Mouse (Mus musculus): ENCODE data around the gene Rpl6. TPM values are rescaled to one million over a fixed set of nuclear protein-coding genes. Genes with fewer than 3 reads are reported as not detected.

Rpl6 gene
- polyA plus RNA-seq, 1 experiment from 2014 or later = 590 TPM

DNA sequence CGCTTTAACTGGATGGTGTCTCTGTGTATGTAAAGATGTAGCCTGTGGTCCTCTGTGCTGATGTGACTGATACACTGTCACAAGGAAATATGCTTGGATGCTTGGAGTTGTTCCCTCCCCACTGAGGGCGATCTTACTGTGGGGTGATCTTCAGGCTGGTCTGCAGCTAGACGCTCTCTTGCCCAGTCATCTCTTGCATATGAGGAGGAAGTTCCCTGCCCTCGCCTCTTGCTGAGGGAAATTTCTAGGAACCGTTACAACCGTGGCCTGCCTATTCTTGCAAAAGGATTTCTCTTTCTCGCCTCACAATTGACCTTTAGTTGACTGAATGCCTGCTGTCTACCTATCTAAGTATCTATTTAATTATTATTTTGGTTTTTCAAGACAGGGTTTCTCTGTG lies 50.7 kb downstream of the Rpl6 start:
- Histone ChIP-seq H3K4me1 (replicated peaks; ENCODE audit: control insufficient read depth, insufficient read depth, low read length) (no peaks in the 10 kb centered on the region), H3K9ac (ENCODE audit: low read length) (no peak overlapping the region), H3K36me3 (ENCODE audit: control insufficient read depth, insufficient read depth, low read length) (peaks cover 5% of the 10 kb centered on the region; the same call in 1 of the 2 replicates), H3K27me3 (ENCODE audit: control insufficient read depth, insufficient read depth, low read depth, low read length) (no peaks in the 10 kb centered on the region), H3K27ac (ENCODE audit: low read length) (no peak overlapping the region), H3K4me3 (ENCODE audit: low read length) (no peak overlapping the region), H3K4me2 (ENCODE audit: low read depth, low read length) (no peak overlapping the region), H3K9me3 (ENCODE audit: control insufficient read depth, low read length) (no peaks in the 10 kb centered on the region)
- no peak for ATAC-seq (ENCODE audit: low read depth)
- WGBS = 85% methylated on average over 7 of the region's 7 CpGs

Other genes starting within 250 kb of the Rpl6 start
- 0.06 and 0.10 TPM in 2 replicates for gene Rph3a, start 194.4 kb upstream of the Rpl6 start, polyA plus RNA-seq (2015; fragmentation: Nextera tagmentation; extraction: Ambion mirVana)
- gene Ptpn11, start 13.1 kb upstream of the Rpl6 start, polyA plus RNA-seq (2015; fragmentation: Nextera tagmentation; extraction: Ambion mirVana) = 17.3 and 18.0 TPM in 2 replicates
- gene Hectd4, start 15.7 kb downstream of the Rpl6 start, polyA plus RNA-seq (2015; fragmentation: Nextera tagmentation; extraction: Ambion mirVana) = 2.7 and 3.8 TPM in 2 replicates
- gene Trafd1, start 181.2 kb downstream of the Rpl6 start, polyA plus RNA-seq (2015; fragmentation: Nextera tagmentation; extraction: Ambion mirVana) = 85.9 and 90.7 TPM in 2 replicates
- gene Naa25, start 193.5 kb downstream of the Rpl6 start, polyA plus RNA-seq (2015; fragmentation: Nextera tagmentation; extraction: Ambion mirVana) = 35.1 and 35.9 TPM in 2 replicates
- 3.0 and 4.5 TPM in 2 replicates for gene Tmem116, start 247.4 kb downstream of the Rpl6 start, polyA plus RNA-seq (2015; fragmentation: Nextera tagmentation; extraction: Ambion mirVana)
- gene Erp29, start 248.0 kb downstream of the Rpl6 start, polyA plus RNA-seq (2015; fragmentation: Nextera tagmentation; extraction: Ambion mirVana) = 147 and 149 TPM in 2 replicates

Data from lung, embryonic 16.5 days (tissue).